Mouse (Mus musculus): ENCODE results near the gene Zfp958. TPM values are rescaled to one million over a fixed set of nuclear protein-coding genes. Genes with fewer than 3 reads are reported as not detected.
A peak's percentile ranks its signal among the peaks of the same experiment; 100 is the strongest.

The Zfp958 gene
- polyA plus RNA-seq, 1 experiment from 2014 or later, result 17.9 TPM

DNA sequence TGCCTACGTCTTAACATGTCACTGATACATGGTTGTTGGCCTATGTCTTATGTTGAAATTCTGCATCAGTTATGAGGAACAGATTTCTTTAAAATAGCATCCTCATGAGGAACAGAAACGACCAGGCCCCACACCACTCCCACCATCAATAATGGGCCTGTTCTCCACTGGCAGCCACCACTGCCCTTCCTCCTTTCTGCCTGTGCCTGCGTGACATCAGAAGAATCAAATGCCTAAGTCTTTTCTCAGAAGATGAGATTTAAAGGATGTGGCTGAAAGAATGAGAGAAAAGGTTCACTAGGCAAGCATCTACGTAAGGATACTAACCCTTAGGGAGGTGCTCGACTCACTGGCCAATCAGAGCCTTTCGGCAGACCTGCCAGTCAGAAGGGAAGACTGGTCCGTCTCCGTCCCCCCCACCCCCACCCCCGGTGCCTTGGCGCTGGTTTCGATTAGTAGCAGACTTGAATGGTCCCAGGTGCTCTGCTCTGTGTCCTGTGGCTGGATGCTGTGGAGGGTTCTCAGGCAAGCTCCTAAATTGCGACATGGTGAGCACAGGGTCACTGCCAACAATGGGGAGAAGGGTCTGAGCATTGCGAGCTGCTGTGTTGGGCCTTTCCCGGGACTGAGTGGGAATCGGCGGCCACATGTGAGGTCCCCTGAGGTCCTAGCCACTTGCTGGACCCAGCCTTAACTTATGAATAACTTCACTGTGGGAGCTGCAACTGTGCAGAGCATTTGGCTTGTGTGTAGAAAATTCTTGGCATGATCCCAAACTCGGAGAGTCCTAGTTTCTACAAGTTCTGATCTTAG is 62.4 kb downstream of the Zfp958 start:
- no peak for ATAC-seq
- no peaks in the 10 kb centered on the region for H3K9me3 ChIP-seq
- H3K4me2 ChIP-seq (replicated peaks), result no peak overlapping the region
- no peak overlapping the region for H3K9ac ChIP-seq (replicated peaks)
- no peak overlapping the region for H3K27ac ChIP-seq
- WGBS, result 90% methylated on average over 17 of the region's 17 CpGs
- H3K36me3 ChIP-seq, result no peaks in the 10 kb centered on the region
- H3K4me3 ChIP-seq (replicated peaks), result no peak overlapping the region
- H3K27me3 ChIP-seq, result no peaks in the 10 kb centered on the region
- H3K4me1 ChIP-seq (replicated peaks), result peaks cover 7% of the 10 kb centered on the region

DNA sequence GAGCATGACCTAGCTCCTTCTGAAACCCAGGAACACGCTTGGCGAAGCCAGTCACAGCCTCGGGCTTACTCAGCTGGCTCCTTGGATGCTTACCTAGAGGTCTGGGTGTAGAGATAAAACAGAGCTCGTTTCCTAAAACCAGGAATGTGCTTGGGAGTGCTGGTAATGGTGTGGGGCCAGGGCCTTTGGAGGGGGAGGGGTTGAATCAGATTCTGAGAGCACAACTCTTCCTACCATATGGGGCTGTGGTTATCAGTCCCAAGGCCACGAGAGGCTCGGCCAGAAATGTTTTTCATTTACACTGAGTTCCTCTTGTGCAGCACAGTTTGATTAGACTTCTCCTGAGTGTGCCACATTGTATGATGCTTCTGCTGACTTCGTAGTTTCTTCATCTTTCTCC is 63.6 kb downstream of the Zfp958 start:
- Histone ChIP-seq H3K36me3 (no peaks in the 10 kb centered on the region), H3K27ac (peak overlapping the region; percentile 98; the same call in 1 of the 2 replicates), H3K9me3 (no peaks in the 10 kb centered on the region), H3K4me3 (replicated peaks) (peak overlapping the region; percentile 66), H3K4me1 (replicated peaks) (peaks cover 7% of the 10 kb centered on the region), H3K4me2 (replicated peaks) (peak overlapping the region; percentile 56), H3K9ac (replicated peaks) (peak overlapping the region; percentile 76; the same call in 1 of the 2 replicates), H3K27me3 (no peaks in the 10 kb centered on the region)
- no peak for ATAC-seq
- 94% methylated on average over 7 of the region's 7 CpGs for WGBS

GRCm38 (mm10) chr8:4677265-4678217 is 64.6 kb downstream of the Zfp958 start:
- Histone ChIP-seq H3K9ac (replicated peaks) (peak overlapping the region; percentile 76), H3K4me3 (replicated peaks) (peak overlapping the region; percentile 66), H3K27me3 (no peaks in the 10 kb centered on the region), H3K9me3 (no peaks in the 10 kb centered on the region), H3K36me3 (no peaks in the 10 kb centered on the region), H3K27ac (peak overlapping the region; percentile 98), H3K4me2 (replicated peaks) (peak overlapping the region; percentile 56), H3K4me1 (replicated peaks) (peaks cover 7% of the 10 kb centered on the region)
- peak; percentile 97 for ATAC-seq
- WGBS, result under 1% methylated on average over 72 of the region's 72 CpGs

- H3K4me1 ChIP-seq (replicated peaks), result peaks cover 7% of the 10 kb centered on the region
- ATAC-seq, result peak; percentile 69
- H3K27me3 ChIP-seq, result no peaks in the 10 kb centered on the region
- H3K36me3 ChIP-seq, result no peaks in the 10 kb centered on the region
- H3K4me2 ChIP-seq (replicated peaks), result peak overlapping the region; percentile 55
- peak overlapping the region; percentile 68 for H3K9ac ChIP-seq (replicated peaks)
- under 1% methylated on average over 37 of the region's 37 CpGs for WGBS
- H3K9me3 ChIP-seq, result no peaks in the 10 kb centered on the region
- H3K27ac ChIP-seq, result peak overlapping the region; percentile 98
- H3K4me3 ChIP-seq (replicated peaks), result peak overlapping the region; percentile 66
Measured at GRCm38 (mm10) chr8:4678218-4678907, 65.4 kb downstream of the Zfp958 start.

DNA sequence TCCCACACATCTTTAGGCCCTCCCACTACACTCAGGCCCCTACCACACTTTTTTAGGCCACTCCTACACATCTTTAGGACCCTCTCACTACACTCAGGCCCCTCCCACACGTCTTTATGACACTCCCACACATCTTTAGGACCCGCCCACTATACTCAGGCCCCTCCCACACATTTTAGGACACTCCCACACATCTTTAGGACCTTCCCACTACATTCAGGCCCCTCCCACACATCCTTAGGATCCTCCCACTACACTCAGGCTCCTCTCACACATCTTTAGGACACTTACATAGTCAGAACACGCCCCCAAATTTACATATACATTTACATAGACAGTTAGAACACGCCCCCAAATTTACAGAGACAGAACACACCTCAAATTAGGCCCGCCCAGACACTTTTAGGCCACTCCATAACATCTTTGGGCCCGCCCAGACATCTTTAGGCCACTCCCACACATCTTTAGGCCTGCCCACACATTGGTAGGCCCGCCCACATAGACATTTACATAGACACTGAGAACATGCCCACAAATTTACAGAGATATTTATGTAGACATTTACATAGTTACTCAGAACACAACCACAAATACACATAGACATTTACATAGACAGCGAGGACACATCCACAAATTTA is 66.1 kb downstream of the Zfp958 start:
- no peak overlapping the region; the same call in 1 of the 2 replicates for H3K27ac ChIP-seq
- ATAC-seq, result no peak
- no peak overlapping the region for H3K9ac ChIP-seq (replicated peaks)

DNA sequence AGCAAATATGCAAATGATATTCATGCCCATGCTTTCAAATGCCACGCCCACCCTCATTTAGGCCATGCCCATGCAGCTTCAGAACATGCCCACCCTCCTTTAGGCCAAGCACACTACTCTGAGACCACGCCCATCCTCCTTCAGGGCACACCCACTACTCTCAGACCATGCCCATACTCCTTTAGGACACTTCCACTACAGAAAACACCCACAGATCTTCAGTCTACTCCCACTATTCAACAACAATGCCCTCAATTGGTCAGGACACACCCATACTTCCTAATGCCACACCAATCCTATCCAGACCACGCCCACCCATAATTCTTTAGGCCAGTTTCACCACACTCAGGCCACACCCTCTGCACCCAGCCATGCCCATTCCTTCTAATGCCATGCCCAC is 66.8 kb downstream of the Zfp958 start:
- Histone ChIP-seq H3K36me3 (no peaks in the 10 kb centered on the region), H3K4me1 (replicated peaks) (peaks cover 7% of the 10 kb centered on the region), H3K27ac (no peak overlapping the region), H3K4me2 (replicated peaks) (no peak overlapping the region), H3K9ac (replicated peaks) (no peak overlapping the region), H3K4me3 (replicated peaks) (no peak overlapping the region), H3K9me3 (no peaks in the 10 kb centered on the region), H3K27me3 (no peaks in the 10 kb centered on the region)
- 96% methylated on average over 3 of the region's 3 CpGs for WGBS
- no peak for ATAC-seq

More for the DNA sequence above, 66.1 kb downstream of the Zfp958 start:
- Histone ChIP-seq H3K27me3 (no peaks in the 10 kb centered on the region), H3K4me3 (replicated peaks) (peak overlapping the region; percentile 66), H3K36me3 (no peaks in the 10 kb centered on the region), H3K4me1 (replicated peaks) (peaks cover 7% of the 10 kb centered on the region), H3K9me3 (no peaks in the 10 kb centered on the region), H3K4me2 (replicated peaks) (peak overlapping the region; percentile 55)
- 81% methylated on average over 8 of the region's 8 CpGs for WGBS

Other genes starting within 250 kb of the Zfp958 start
- gene Cers4, start 120.1 kb upstream of the Zfp958 start, polyA plus RNA-seq (2015; fragmentation: Nextera tagmentation; extraction: Ambion mirVana), result 37.6 and 39.5 TPM in 2 replicates
- gene Shcbp1, start 166.4 kb downstream of the Zfp958 start, polyA plus RNA-seq (2015; fragmentation: Nextera tagmentation; extraction: Ambion mirVana), result 25.4 and 25.7 TPM in 2 replicates